Mouse (Mus musculus) frontal cortex, postnatal 25 days (tissue): ENCODE data around the gene Xpo5.
A peak's percentile ranks its signal among the peaks of the same experiment; 100 is the strongest.

ENCODE experiments used
- DNase-seq, 2 experiments: peaks; one replicate each; pipeline ENCODE4 v3.0.0; 2022; ENCODE audit warnings: low spot score in 2 of 2

Gene Xpo5

GRCm38 (mm10) chr17:46202421-46203071, at the start of gene Xpo5, which contains the start of gene Polh:
Xpo5 (plus strand) TSS chr17:46202782.
Polh (minus strand) TSS chr17:46202645.
- DNase-seq: peak; percentile 80 to 84

- peak; percentile 70 to 74 for DNase-seq
These were observed 49.5 kb upstream of the Xpo5 start, which contains the start of gene Mad2l1bp for GRCm38 (mm10) chr17:46152847-46153782. Mad2l1bp (minus strand) TSS chr17:46153553.

GRCm38 (mm10) chr17:46154336-46154735, 48.2 kb upstream of the Xpo5 start:
- DNase-seq: no peak

GRCm38 (mm10) chr17:46156680-46157079, 45.9 kb upstream of the Xpo5 start:
- DNase-seq: no peak

- DNase-seq: no peak
These were observed 45.5 kb upstream of the Xpo5 start for GRCm38 (mm10) chr17:46157131-46157530.

GRCm38 (mm10) chr17:46159236-46159635, 43.3 kb upstream of the Xpo5 start:
- no peak for DNase-seq

- peak; percentile 72 to 74 for DNase-seq
These were observed 42.4 kb upstream of the Xpo5 start for GRCm38 (mm10) chr17:46160090-46160662.

GRCm38 (mm10) chr17:46160686-46161085, 41.9 kb upstream of the Xpo5 start, which contains the start of gene Gtpbp2:
Gtpbp2 (plus strand) TSS chr17:46161032.
- peak; percentile 85 to 91 for DNase-seq

- no peak for DNase-seq
These were observed 41.4 kb upstream of the Xpo5 start for GRCm38 (mm10) chr17:46161179-46161578.

GRCm38 (mm10) chr17:46161710-46162109, 40.9 kb upstream of the Xpo5 start:
- DNase-seq: no peak

GRCm38 (mm10) chr17:46162551-46162950, 40.0 kb upstream of the Xpo5 start:
- DNase-seq: no peak

- DNase-seq: no peak
These were observed 39.6 kb upstream of the Xpo5 start for GRCm38 (mm10) chr17:46162951-46163421.

- DNase-seq: no peak
These were observed 38.3 kb upstream of the Xpo5 start for GRCm38 (mm10) chr17:46164301-46164700.

GRCm38 (mm10) chr17:46164791-46165190, 37.8 kb upstream of the Xpo5 start:
- DNase-seq: no peak

GRCm38 (mm10) chr17:46165460-46165859, 37.1 kb upstream of the Xpo5 start:
- DNase-seq: no peak

GRCm38 (mm10) chr17:46166270-46166669, 36.3 kb upstream of the Xpo5 start:
- DNase-seq: no peak

- DNase-seq: no peak
These were observed 35.6 kb upstream of the Xpo5 start for GRCm38 (mm10) chr17:46167014-46167413.

- no peak for DNase-seq
These were observed 34.3 kb upstream of the Xpo5 start for GRCm38 (mm10) chr17:46168318-46168717.

- no peak for DNase-seq
These were observed 33.8 kb upstream of the Xpo5 start for GRCm38 (mm10) chr17:46168768-46169167.

GRCm38 (mm10) chr17:46170538-46170937, 32.0 kb upstream of the Xpo5 start:
- DNase-seq: no peak

- no peak for DNase-seq
These were observed 20.3 kb upstream of the Xpo5 start for GRCm38 (mm10) chr17:46182273-46182672.

GRCm38 (mm10) chr17:46188829-46189228, 13.8 kb upstream of the Xpo5 start:
- no peak for DNase-seq
